Mouse (Mus musculus) E14TG2a.4 (cell line): Measurements from ENCODE around the gene Espl1.

Experiments used
- CTCF ChIP-seq: conservative IDR thresholded peaks from 2 replicates; pipeline ENCODE4 v1.5.1; 2014; ENCODE audit warnings: low read length
- POU5F1 ChIP-seq: IDR thresholded peaks from 2 replicates; pipeline ENCODE4 v1.6.1; 2014; ENCODE audit warnings: low read length, borderline replicate concordance

DNA sequence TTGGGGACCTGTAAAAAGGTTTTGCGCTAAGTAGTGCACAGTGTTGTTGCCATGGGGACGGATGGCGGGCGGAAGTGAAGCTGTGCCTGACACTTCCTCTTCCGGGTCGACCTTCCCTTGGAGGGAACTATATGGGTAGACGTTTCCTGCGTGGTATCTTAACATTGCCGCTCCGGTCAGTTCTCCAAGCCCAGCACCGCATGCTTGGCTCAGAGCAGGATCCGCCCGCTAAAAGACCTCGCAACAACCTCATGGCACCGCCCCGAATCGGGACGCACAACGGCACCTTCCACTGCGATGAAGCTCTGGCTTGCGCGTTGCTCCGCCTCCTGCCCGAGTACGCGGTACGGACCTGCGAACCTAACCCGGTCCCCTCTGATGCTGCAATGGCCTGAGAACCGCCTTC is 35.5 kb downstream of the Espl1 start, which contains the start of gene Myg1:
- TF ChIP-seq CTCF: no peak
- TF ChIP-seq POU5F1: no peak
